Mouse (Mus musculus): Measurements from ENCODE around the gene Atpif1.
"Not testable (repeated sequence)": the region's sequence is repeated elsewhere in the genome, so short reads cannot be mapped to it uniquely, and the experiment has no call there.

Gene Atpif1

DNA sequence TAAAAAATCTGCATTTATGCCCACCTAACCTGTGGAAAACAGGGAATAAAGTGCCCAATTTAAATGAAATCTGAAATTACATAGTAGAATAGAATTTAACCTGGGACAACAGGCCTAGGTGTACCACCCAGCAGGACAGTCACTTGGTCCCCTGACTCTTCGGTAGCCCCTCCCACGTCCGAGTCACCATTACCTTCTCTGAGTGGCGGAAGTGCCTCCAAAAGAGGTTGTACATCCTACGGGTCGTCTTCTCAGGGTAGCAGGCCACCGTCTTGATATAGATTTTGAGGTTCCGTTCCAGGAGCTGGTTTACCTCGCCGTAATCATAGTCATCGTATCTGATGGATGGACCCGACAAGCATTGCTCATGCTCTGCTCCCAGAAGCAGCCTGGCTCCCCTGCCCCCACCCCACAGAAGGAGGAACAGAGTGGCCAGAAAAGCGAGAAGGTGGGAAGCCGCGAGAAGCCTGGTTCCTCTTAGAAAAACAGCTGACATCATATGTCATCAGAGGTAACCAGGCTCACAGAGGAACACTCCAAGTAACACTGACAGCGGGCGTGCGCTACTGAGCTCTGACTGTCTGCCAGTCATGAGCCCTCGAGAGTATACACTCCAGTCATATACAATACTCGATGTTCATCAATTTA is 39.1 kb downstream of the Atpif1 start:
- intact Hi-C loops (cut with DNase I), result no loop called here

- intact Hi-C loops (cut with DNase I), result no loop called here
These were observed 41.0 kb downstream of the Atpif1 start for GRCm38 (mm10) chr4:132492178-132493060.

GRCm38 (mm10) chr4:132491748-132492147 is 41.7 kb downstream of the Atpif1 start:
- intact Hi-C loops (cut with DNase I), result no loop called here

GRCm38 (mm10) chr4:132491057-132491456 is 42.4 kb downstream of the Atpif1 start:
- intact Hi-C loops (cut with DNase I), result no loop called here

DNA sequence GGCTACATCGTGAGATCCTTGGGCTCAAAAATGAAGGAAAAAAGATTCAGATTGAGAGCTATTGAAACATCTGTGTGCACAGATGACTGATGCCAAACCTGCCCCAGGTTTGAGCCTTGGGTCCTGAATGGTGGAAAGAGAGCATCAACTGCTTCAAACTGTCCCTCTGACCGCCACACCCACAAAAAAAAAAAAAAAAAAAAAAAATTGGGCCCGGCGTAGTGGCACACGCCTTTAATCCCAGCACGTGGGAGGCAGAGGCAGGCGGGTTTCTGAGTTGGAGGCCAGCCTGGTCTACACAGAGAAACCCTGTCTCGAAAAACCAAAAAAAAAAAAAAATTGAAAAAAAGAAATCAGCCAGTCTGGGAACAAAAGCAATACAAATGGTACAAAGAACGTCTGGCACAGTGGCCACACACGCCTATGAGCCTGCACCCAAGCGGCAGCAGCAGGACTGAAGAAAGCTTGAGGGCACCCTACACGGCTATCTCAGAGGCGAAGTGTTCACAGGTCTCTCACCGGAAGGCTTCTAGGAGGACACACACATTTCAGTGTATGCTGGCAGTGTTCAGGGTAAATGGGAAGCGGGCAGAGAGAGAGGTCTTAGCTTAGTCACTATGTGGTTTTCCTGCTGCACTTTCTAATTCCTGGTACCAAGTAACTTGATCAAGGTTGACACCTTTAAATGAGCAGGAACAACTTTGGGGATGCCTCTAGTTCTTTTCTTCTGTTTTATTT is 43.0 kb downstream of the Atpif1 start:
- intact Hi-C loops (cut with DNase I), result no loop called here

- intact Hi-C loops (cut with DNase I), result no loop called here
These were observed 44.5 kb downstream of the Atpif1 start for GRCm38 (mm10) chr4:132488976-132489375.

GRCm38 (mm10) chr4:132488521-132488920 is 44.9 kb downstream of the Atpif1 start:
- intact Hi-C loops (cut with DNase I), result no loop called here

GRCm38 (mm10) chr4:132484820-132485219 is 48.6 kb downstream of the Atpif1 start:
- intact Hi-C loops (cut with DNase I), result no loop called here

DNA sequence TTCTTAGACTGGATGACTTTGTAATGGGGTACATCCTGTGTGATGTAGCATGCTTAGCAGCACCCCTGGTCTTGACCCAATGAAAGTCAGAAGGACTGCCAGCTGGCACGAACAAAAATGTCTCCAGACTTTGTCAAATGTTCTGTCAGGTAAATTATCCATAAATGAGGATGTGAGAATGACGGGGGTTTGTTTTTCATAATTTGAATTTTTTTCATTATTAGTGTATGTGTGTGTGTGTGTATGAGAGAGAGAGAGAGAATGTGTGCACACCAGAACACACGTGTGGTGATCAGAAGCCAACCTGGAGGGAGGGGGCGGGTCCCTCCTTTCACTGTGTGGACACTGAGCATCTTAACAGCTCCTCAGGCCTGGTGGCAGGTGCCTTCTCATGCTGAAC is 49.2 kb downstream of the Atpif1 start:
- intact Hi-C loops (cut with DNase I), result no loop called here

DNA sequence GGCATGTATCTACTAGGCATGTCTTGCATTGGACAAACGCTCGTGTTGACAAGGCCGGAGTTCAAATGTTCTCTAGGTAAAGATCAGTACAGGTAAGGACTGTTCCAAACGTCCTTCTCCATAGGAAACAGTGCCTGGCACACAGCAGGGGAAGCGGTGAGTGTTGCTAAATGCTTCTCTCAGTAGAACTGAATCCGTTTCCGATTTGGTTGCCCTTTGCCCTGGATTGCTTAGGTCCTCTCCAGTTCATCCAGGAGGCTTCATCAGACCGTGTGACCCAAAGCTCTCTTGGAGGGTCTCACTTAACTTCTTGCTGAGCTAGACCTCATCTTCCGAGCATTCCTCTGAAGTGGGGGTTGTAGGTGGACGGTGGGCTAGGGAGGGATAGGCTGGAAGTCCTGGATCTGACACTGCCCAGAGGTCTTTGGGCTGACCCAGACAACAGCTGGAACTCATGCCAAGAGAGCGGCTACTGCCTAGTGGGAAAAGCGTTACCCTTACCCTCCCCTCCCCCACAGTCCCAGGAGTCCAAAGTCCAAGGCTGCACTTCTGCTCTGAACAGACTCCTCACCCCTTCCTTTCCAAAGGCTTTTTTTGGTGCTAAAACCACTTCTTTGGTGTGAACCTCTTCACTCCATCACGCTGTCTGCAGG is 50.4 kb downstream of the Atpif1 start:
- intact Hi-C loops (cut with DNase I), result no loop called here

DNA sequence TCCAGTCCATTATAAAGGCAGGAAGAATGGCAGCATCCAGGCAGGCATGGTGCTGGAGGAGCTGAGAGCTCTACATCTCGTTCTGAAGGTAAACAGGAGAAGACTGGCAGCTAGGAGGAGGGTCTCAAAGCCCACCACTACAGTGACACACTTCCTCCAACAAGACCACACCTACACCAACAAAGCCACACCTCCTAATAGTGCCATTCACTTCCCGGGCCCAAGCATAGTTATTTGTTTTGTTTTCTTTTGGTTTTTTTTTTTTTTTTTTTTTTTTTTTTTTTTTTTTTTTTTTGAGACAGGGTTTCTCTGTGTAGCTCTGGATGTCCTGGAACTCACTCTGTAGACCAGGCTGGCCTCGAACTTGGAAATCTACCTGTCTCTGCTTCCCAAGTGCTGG is 51.4 kb downstream of the Atpif1 start:
- intact Hi-C loops (cut with DNase I), result not testable (repeated sequence)

Measured in adrenal gland (tissue).